Mouse (Mus musculus): ENCODE data around the gene Nfkbil1. TPM values are rescaled to one million over a fixed set of nuclear protein-coding genes. Genes with fewer than 3 reads are reported as not detected.

The Nfkbil1 gene
- polyA plus RNA-seq, 1 experiment from 2014 or later = 13.2 TPM

GRCm38 (mm10) chr17:35185639-35186611 lies 49.7 kb downstream of the Nfkbil1 start:
- Histone ChIP-seq H3K9ac (peak overlapping the region; percentile 36), H3K4me1 (peaks cover 9% of the 10 kb centered on the region), H3K27ac (peak overlapping the region; percentile 76), H3K27me3 (no peaks in the 10 kb centered on the region), H3K4me2 (peak overlapping the region; percentile 62), H3K4me3 (peak overlapping the region; percentile 48), H3K36me3 (no peaks in the 10 kb centered on the region), H3K9me3 (no peaks in the 10 kb centered on the region)
- ATAC-seq (ENCODE audit: borderline replicate concordance, extremely low read depth, low FRiP score, low TSS enrichment) = peak; percentile 66; the same call in 1 of the 2 replicates
- 3% methylated on average over 18 of the region's 18 CpGs for WGBS

DNA sequence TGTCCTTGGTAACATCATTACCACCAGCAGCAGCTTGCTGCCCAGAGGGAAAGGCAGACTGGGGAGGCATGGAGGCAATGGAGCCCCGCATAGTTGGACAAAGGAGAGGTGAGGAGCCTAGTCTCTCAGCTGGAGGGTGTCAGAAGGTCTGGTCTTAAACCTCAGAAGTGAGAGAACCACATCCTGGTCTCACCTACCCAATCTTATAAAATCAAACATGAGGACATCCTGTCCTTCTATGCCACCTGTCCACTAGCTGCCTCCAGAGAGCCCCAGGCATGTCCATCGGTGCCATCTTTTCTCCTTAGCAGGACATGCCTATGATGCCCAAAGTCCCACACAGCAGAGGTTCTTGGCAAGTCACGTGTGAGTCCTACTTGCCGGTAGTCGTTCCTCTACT lies 55.5 kb downstream of the Nfkbil1 start:
- no peaks in the 10 kb centered on the region for H3K27me3 ChIP-seq
- H3K4me2 ChIP-seq = no peak overlapping the region
- no peak overlapping the region for H3K9ac ChIP-seq
- H3K9me3 ChIP-seq = no peaks in the 10 kb centered on the region
- H3K4me3 ChIP-seq = no peak overlapping the region
- WGBS = 81% methylated on average over 5 of the region's 5 CpGs
- no peaks in the 10 kb centered on the region for H3K36me3 ChIP-seq
- H3K27ac ChIP-seq = no peak overlapping the region
- no peak for ATAC-seq (ENCODE audit: borderline replicate concordance, extremely low read depth, low FRiP score, low TSS enrichment)
- H3K4me1 ChIP-seq = no peaks in the 10 kb centered on the region

GRCm38 (mm10) chr17:35178528-35178927 lies 57.1 kb downstream of the Nfkbil1 start:
- 12% methylated on average over 5 of the region's 5 CpGs for WGBS
- no peaks in the 10 kb centered on the region for H3K27me3 ChIP-seq

DNA sequence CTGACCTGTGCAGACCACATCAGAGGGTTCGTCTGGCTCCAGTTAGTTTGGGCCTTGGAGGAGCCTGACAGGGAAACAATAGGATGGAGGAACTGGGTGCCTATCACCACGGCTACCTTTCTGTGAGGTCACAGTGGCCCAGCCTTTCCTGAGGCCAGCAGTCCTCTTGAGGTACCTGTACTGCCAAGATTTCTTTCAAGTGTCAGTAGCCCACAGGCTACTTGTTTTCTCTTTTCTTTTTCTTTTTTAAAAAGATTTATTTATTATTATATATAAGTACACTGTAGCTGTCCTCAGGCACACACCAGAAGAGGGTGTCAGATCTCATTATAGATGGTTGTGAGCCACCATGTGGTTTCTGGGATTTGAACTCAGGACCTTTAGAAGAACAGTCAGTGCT lies 59.6 kb downstream of the Nfkbil1 start, which contains the start of gene Aif1:
Gene Aif1 (minus strand): TSS at position 101 of the 400 bp plus-strand sequence.
- no peaks in the 10 kb centered on the region for H3K9me3 ChIP-seq
- H3K4me2 ChIP-seq = no peak within 1 kb of the TSS
- no peak within 1 kb of the TSS for H3K27ac ChIP-seq
- no peak within 1 kb of the TSS for H3K9ac ChIP-seq
- no peak within 1 kb of the TSS for H3K4me3 ChIP-seq
- no peaks in the 10 kb centered on the region for H3K36me3 ChIP-seq
- H3K27me3 ChIP-seq = no peaks in the 10 kb centered on the region
- H3K4me1 ChIP-seq = no peaks in the 10 kb centered on the region
- 33% methylated on average over 2 of the region's 2 CpGs for WGBS
- no peak for ATAC-seq (ENCODE audit: borderline replicate concordance, extremely low read depth, low FRiP score, low TSS enrichment)

More at GRCm38 (mm10) chr17:35178528-35178927, 57.1 kb downstream of the Nfkbil1 start:
- Histone ChIP-seq H3K9ac (no peak overlapping the region), H3K4me1 (no peaks in the 10 kb centered on the region), H3K4me3 (no peak overlapping the region), H3K36me3 (no peaks in the 10 kb centered on the region), H3K27ac (no peak overlapping the region), H3K4me2 (no peak overlapping the region), H3K9me3 (no peaks in the 10 kb centered on the region)
- ATAC-seq (ENCODE audit: borderline replicate concordance, extremely low read depth, low FRiP score, low TSS enrichment) = peak; percentile 46; the same call in 1 of the 2 replicates

- Histone ChIP-seq H3K36me3 (no peaks in the 10 kb centered on the region), H3K4me3 (no peak overlapping the region), H3K27me3 (no peaks in the 10 kb centered on the region), H3K9ac (no peak overlapping the region), H3K9me3 (no peaks in the 10 kb centered on the region), H3K4me1 (no peaks in the 10 kb centered on the region), H3K4me2 (no peak overlapping the region), H3K27ac (no peak overlapping the region)
- 69% methylated on average over 6 of the region's 6 CpGs for WGBS
- no peak for ATAC-seq (ENCODE audit: borderline replicate concordance, extremely low read depth, low FRiP score, low TSS enrichment)
Measured at GRCm38 (mm10) chr17:35175382-35175781, 60.2 kb downstream of the Nfkbil1 start.

DNA sequence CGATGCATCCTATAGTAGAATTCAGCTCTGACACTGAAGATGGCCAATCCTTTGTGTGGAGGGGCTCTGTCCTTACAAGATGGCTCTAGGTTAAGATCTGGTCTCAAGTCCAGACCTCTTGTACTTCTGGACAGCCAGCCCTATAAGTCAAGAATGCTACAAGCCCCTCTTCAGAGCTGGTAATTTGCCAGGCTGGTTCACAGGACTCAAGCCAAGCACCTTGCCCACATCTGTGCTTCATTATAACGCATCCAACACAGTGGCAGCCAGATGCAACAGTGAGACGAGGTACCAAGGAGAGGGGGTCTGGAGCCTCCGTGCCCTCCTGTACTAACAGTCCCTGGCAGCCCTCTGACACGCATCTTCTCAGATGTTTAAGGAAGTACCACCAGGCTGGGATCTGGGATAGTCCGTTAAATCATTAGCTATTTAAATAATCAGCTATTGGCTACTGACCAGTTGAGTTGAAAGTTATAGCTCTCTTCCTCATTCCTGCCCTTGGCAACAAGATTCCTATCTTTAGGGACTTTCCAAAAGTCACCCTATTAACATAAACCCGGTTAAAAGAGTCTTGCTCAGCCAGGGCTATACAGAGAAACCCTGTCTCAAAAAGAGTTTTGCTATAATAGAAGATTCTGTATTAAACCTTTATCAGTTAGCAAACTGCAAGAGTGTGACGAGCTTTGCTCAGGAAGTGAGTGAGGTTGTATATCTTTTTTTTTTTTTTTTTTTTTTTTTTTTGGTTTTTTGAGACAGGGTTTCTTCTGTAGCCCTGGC lies 61.2 kb downstream of the Nfkbil1 start:
- H3K9ac ChIP-seq = no peak overlapping the region
- ATAC-seq (ENCODE audit: borderline replicate concordance, extremely low read depth, low FRiP score, low TSS enrichment) = no peak
- WGBS = 56% methylated on average over 8 of the region's 8 CpGs
- no peak overlapping the region for H3K4me3 ChIP-seq
- H3K27me3 ChIP-seq = no peaks in the 10 kb centered on the region
- H3K27ac ChIP-seq = no peak overlapping the region
- no peak overlapping the region for H3K4me2 ChIP-seq
- no peaks in the 10 kb centered on the region for H3K9me3 ChIP-seq
- no peaks in the 10 kb centered on the region for H3K36me3 ChIP-seq
- H3K4me1 ChIP-seq = no peaks in the 10 kb centered on the region

DNA sequence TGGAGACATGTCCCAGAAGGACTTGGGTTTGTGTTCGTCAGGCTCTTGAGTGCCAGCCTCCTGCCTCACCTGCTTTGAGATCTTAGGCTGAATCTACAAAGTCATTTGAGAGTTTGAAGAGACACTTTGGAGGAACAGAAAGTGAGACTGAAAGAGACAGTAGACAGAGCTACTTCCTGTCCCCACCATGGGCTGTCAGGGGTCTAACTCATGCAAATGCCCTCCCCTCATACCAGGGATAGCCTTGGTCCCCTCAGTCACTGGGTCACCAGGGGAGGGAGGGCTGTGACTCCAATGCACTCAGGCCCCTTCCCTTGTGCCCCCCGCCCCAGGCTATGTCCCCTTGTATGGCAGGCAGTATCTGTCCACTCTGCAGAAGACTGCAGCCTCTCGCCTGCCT lies 62.3 kb downstream of the Nfkbil1 start:
- Histone ChIP-seq H3K36me3 (no peaks in the 10 kb centered on the region), H3K27ac (no peak overlapping the region), H3K4me2 (no peak overlapping the region), H3K9me3 (no peaks in the 10 kb centered on the region), H3K9ac (no peak overlapping the region), H3K4me3 (no peak overlapping the region), H3K4me1 (no peaks in the 10 kb centered on the region), H3K27me3 (no peaks in the 10 kb centered on the region)
- ATAC-seq (ENCODE audit: borderline replicate concordance, extremely low read depth, low FRiP score, low TSS enrichment) = no peak
- WGBS = 59% methylated on average over 3 of the region's 3 CpGs

DNA sequence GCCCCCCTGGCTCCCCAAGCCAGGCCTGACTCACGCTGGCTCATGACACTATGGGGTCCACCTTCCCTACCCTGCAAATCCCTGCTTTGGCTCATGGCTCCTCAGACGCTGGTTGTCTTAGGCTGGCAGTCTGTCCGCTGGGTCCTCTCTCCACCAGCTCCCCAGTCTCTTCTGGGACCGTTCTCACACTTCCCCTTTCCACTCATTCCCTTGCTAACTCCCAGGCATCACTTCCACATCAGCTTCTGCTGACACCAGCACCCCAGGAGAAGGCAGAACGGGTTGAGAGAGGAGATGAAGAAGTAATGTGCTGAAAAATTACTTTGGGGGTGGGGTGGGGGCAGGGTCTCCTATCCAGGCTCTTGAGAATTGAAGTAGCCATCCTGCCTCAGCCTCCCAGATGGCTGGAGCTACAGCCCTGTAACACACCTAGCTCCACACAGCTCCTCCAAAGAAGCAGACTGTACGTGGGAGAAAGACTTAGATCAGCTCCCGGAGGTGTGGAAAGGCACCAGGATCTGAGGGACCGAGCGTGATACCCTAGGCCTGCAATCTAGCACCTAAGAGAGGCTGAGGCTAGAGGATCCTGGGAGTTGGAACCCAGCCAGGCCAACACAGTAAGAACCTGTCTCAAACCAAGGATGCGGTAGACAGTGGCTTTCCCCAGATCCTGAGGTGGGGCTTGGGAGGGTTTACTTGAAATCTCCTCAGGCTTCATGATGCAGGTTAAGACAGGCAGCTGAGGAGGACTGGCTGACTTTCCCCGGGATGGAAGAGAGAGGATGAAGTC lies 63.0 kb downstream of the Nfkbil1 start:
- H3K9ac ChIP-seq = no peak overlapping the region
- H3K27me3 ChIP-seq = no peaks in the 10 kb centered on the region
- ATAC-seq (ENCODE audit: borderline replicate concordance, extremely low read depth, low FRiP score, low TSS enrichment) = no peak
- 64% methylated on average over 11 of the region's 11 CpGs for WGBS
- H3K4me1 ChIP-seq = no peaks in the 10 kb centered on the region
- H3K27ac ChIP-seq = no peak overlapping the region
- H3K36me3 ChIP-seq = no peaks in the 10 kb centered on the region
- no peak overlapping the region for H3K4me3 ChIP-seq
- H3K9me3 ChIP-seq = no peaks in the 10 kb centered on the region
- H3K4me2 ChIP-seq = no peak overlapping the region

Small RNA genes lying within 50 kb of the gene (microRNA-seq; reads per million reads assigned to microRNA genes)
- gene Mir6973a (not detected), gene Mir6974 (not detected), gene Mir6975 (1.1 reads per million), gene Mir8094 (not detected)

Other genes with a start within 250 kb of the Nfkbil1 start
- gene Vars, start 234.8 kb downstream of the Nfkbil1 start, polyA plus RNA-seq (2015; fragmentation: Nextera tagmentation; extraction: Ambion mirVana) = 128 and 129 TPM in 2 replicates
- gene Vwa7, start 219.2 kb downstream of the Nfkbil1 start, polyA plus RNA-seq (2015; fragmentation: Nextera tagmentation; extraction: Ambion mirVana) = 0.14 and 0.25 TPM in 2 replicates
- 7.2 and 7.7 TPM in 2 replicates for gene Sapcd1, start 207.8 kb downstream of the Nfkbil1 start, polyA plus RNA-seq (2015; fragmentation: Nextera tagmentation; extraction: Ambion mirVana)
- gene Msh5, start 189.0 kb downstream of the Nfkbil1 start, polyA plus RNA-seq (2015; fragmentation: Nextera tagmentation; extraction: Ambion mirVana) = 4.4 TPM in 2 replicates
- gene Clic1, start 185.8 kb downstream of the Nfkbil1 start, polyA plus RNA-seq (2015; fragmentation: Nextera tagmentation; extraction: Ambion mirVana) = 283 and 300 TPM in 2 replicates
- 330 and 333 TPM in 2 replicates for gene Ddah2, start 176.8 kb downstream of the Nfkbil1 start, polyA plus RNA-seq (2015; fragmentation: Nextera tagmentation; extraction: Ambion mirVana)
- 0.36 and 0.39 TPM in 2 replicates for gene Ly6g6c, start 170.4 kb downstream of the Nfkbil1 start, polyA plus RNA-seq (2015; fragmentation: Nextera tagmentation; extraction: Ambion mirVana)
- gene Mpig6b, start 169.6 kb downstream of the Nfkbil1 start, polyA plus RNA-seq (2015; fragmentation: Nextera tagmentation; extraction: Ambion mirVana) = 0.67 and 0.93 TPM in 2 replicates
- 0.96 and 1.2 TPM in 2 replicates for gene Ly6g6e, start 158.9 kb downstream of the Nfkbil1 start, polyA plus RNA-seq (2015; fragmentation: Nextera tagmentation; extraction: Ambion mirVana)
- gene Ly6g6d, start 157.7 kb downstream of the Nfkbil1 start, polyA plus RNA-seq (2015; fragmentation: Nextera tagmentation; extraction: Ambion mirVana) = 5.2 and 6.7 TPM in 2 replicates
- gene Ly6g6f, start 150.2 kb downstream of the Nfkbil1 start, polyA plus RNA-seq (2015; fragmentation: Nextera tagmentation; extraction: Ambion mirVana) = 0.23 and 0.51 TPM in 2 replicates
- gene Abhd16a, start 146.5 kb downstream of the Nfkbil1 start, polyA plus RNA-seq (2015; fragmentation: Nextera tagmentation; extraction: Ambion mirVana) = 94.8 and 95.6 TPM in 2 replicates
- gene Ly6g5c, start 127.5 kb downstream of the Nfkbil1 start, polyA plus RNA-seq (2015; fragmentation: Nextera tagmentation; extraction: Ambion mirVana) = not detected in 2 replicates
- 0.79 and 0.95 TPM in 2 replicates for gene Ly6g5b, start 120.4 kb downstream of the Nfkbil1 start, polyA plus RNA-seq (2015; fragmentation: Nextera tagmentation; extraction: Ambion mirVana)
- 17.7 and 18.0 TPM in 2 replicates for gene Gpank1, start 114.3 kb downstream of the Nfkbil1 start, polyA plus RNA-seq (2015; fragmentation: Nextera tagmentation; extraction: Ambion mirVana)
- 265 TPM in 2 replicates for gene Csnk2b, start 113.7 kb downstream of the Nfkbil1 start, polyA plus RNA-seq (2015; fragmentation: Nextera tagmentation; extraction: Ambion mirVana)
- 9.6 and 9.7 TPM in 2 replicates for gene D17H6S53E, start 109.4 kb downstream of the Nfkbil1 start, polyA plus RNA-seq (2015; fragmentation: Nextera tagmentation; extraction: Ambion mirVana)
- gene Apom, start 103.7 kb downstream of the Nfkbil1 start, polyA plus RNA-seq (2015; fragmentation: Nextera tagmentation; extraction: Ambion mirVana) = 1.0 and 3.9 TPM in 2 replicates
- 48.6 and 51.2 TPM in 2 replicates for gene Bag6, start 100.6 kb downstream of the Nfkbil1 start, polyA plus RNA-seq (2015; fragmentation: Nextera tagmentation; extraction: Ambion mirVana)
- gene Prrc2a, start 70.9 kb downstream of the Nfkbil1 start, polyA plus RNA-seq (2015; fragmentation: Nextera tagmentation; extraction: Ambion mirVana) = 169 and 179 TPM in 2 replicates
- gene Aif1, start 59.7 kb downstream of the Nfkbil1 start, polyA plus RNA-seq (2015; fragmentation: Nextera tagmentation; extraction: Ambion mirVana) = 6.9 and 9.0 TPM in 2 replicates
- 12.1 and 13.0 TPM in 2 replicates for gene Lst1, start 47.4 kb downstream of the Nfkbil1 start, polyA plus RNA-seq (2015; fragmentation: Nextera tagmentation; extraction: Ambion mirVana)
- gene Ltb, start 41.4 kb downstream of the Nfkbil1 start, polyA plus RNA-seq (2015; fragmentation: Nextera tagmentation; extraction: Ambion mirVana) = 0.65 and 2.2 TPM in 2 replicates
- gene Tnf, start 33.8 kb downstream of the Nfkbil1 start, polyA plus RNA-seq (2015; fragmentation: Nextera tagmentation; extraction: Ambion mirVana) = 0.16 TPM in 1 of 2 replicates, not detected in the other
- gene Lta, start 30.4 kb downstream of the Nfkbil1 start, polyA plus RNA-seq (2015; fragmentation: Nextera tagmentation; extraction: Ambion mirVana) = 0.11 and 0.21 TPM in 2 replicates
- gene Gm16181, start 15.0 kb downstream of the Nfkbil1 start, polyA plus RNA-seq (2015; fragmentation: Nextera tagmentation; extraction: Ambion mirVana) = 0.70 and 0.75 TPM in 2 replicates
- gene Atp6v1g2, start 2.1 kb downstream of the Nfkbil1 start, polyA plus RNA-seq (2015; fragmentation: Nextera tagmentation; extraction: Ambion mirVana) = 3.4 and 4.3 TPM in 2 replicates
- gene Ddx39b, start 6.0 kb upstream of the Nfkbil1 start, polyA plus RNA-seq (2015; fragmentation: Nextera tagmentation; extraction: Ambion mirVana) = 512 and 523 TPM in 2 replicates
- gene H2-D1, start 26.9 kb upstream of the Nfkbil1 start, polyA plus RNA-seq (2015; fragmentation: Nextera tagmentation; extraction: Ambion mirVana) = 114 and 138 TPM in 2 replicates
- gene H2-Q1, start 84.6 kb upstream of the Nfkbil1 start, polyA plus RNA-seq (2015; fragmentation: Nextera tagmentation; extraction: Ambion mirVana) = 0.20 and 0.24 TPM in 2 replicates
- 6.6 and 7.1 TPM in 2 replicates for gene H2-Q2, start 106.5 kb upstream of the Nfkbil1 start, polyA plus RNA-seq (2015; fragmentation: Nextera tagmentation; extraction: Ambion mirVana)
- 6.3 and 7.6 TPM in 2 replicates for gene H2-Q4, start 143.8 kb upstream of the Nfkbil1 start, polyA plus RNA-seq (2015; fragmentation: Nextera tagmentation; extraction: Ambion mirVana)
- gene H2-Q6, start 189.1 kb upstream of the Nfkbil1 start, polyA plus RNA-seq (2015; fragmentation: Nextera tagmentation; extraction: Ambion mirVana) = 0.76 and 1.1 TPM in 2 replicates
- 6.9 and 8.3 TPM in 2 replicates for gene H2-Q7, start 203.4 kb upstream of the Nfkbil1 start, polyA plus RNA-seq (2015; fragmentation: Nextera tagmentation; extraction: Ambion mirVana)
- 0.64 and 1.7 TPM in 2 replicates for gene H2-Q10, start 234.3 kb upstream of the Nfkbil1 start, polyA plus RNA-seq (2015; fragmentation: Nextera tagmentation; extraction: Ambion mirVana)

Measured in lung, embryonic 15.5 days (tissue).